Mouse (Mus musculus) neural tube, embryonic 15.5 days (tissue): ENCODE results near the gene Senp3. TPM values are rescaled to one million over a fixed set of nuclear protein-coding genes. Genes with fewer than 3 reads are reported as not detected.

Experiments
- ATAC-seq: fragments of 200-750 bp; cut with Nextera tagmentation; 2 replicates; pipeline ENCODE4 v1.8.0; 2017; ENCODE audit warnings: mild to moderate bottlenecking, moderate TSS enrichment, moderate library complexity; ENCODE audit not compliant: low FRiP score
- H3K27ac ChIP-seq: fragments of 300-500 bp; sonication (generic); replicated peaks from 2 replicates; pipeline ENCODE4 v1.5.1; 2015; ENCODE audit warnings: mild to moderate bottlenecking, inconsistent platforms
- H3K27me3 ChIP-seq: fragments of 300-500 bp; sonication (generic); replicated peaks from 2 replicates; pipeline ENCODE4 v1.6.1; 2015; ENCODE audit warnings: inconsistent platforms
- H3K36me3 ChIP-seq: fragments of 300-500 bp; sonication (generic); 2 replicates; pipeline ENCODE4 v1.6.1; 2015; ENCODE audit warnings: inconsistent platforms
- H3K4me1 ChIP-seq: fragments of 300-500 bp; sonication (generic); 2 replicates; pipeline ENCODE4 v1.6.1; 2015; ENCODE audit warnings: inconsistent platforms
- H3K4me2 ChIP-seq: fragments of 300-500 bp; sonication (generic); 2 replicates; pipeline ENCODE4 v1.6.1; 2015; ENCODE audit warnings: inconsistent platforms, mild to moderate bottlenecking, moderate library complexity
- H3K4me3 ChIP-seq: fragments of 300-500 bp; sonication (generic); replicated peaks from 2 replicates; pipeline ENCODE4 v1.5.1; 2015; ENCODE audit warnings: mild to moderate bottlenecking, inconsistent platforms
- H3K9ac ChIP-seq: fragments of 300-500 bp; sonication (generic); replicated peaks from 2 replicates; pipeline ENCODE4 v1.6.1; 2015; ENCODE audit warnings: mild to moderate bottlenecking, inconsistent platforms
- H3K9me3 ChIP-seq: fragments of 300-500 bp; sonication (generic); replicated peaks from 2 replicates; pipeline ENCODE4 v1.6.1; 2016; ENCODE audit warnings: inconsistent platforms
- WGBS: fragments of 180-500 bp; shearing (Covaris S2); methylation state at CpG from one replicate; pipeline ENCODE4 v1.1.7; 2015; ENCODE audit warnings: mixed read lengths; 5-methylcytosine and 5-hydroxymethylcytosine counted together
- polyA plus RNA-seq: library from polyadenylated mRNA; unstranded; fragments of >200 nt; fragmentation: Nextera tagmentation; extraction: Ambion mirVana; gene quantifications from 2 replicates; pipeline ENCODE4 v1.2.1, GENCODE M21; 2015

Gene Senp3
- polyA plus RNA-seq, 1 experiment from 2014 or later = 109 TPM

DNA sequence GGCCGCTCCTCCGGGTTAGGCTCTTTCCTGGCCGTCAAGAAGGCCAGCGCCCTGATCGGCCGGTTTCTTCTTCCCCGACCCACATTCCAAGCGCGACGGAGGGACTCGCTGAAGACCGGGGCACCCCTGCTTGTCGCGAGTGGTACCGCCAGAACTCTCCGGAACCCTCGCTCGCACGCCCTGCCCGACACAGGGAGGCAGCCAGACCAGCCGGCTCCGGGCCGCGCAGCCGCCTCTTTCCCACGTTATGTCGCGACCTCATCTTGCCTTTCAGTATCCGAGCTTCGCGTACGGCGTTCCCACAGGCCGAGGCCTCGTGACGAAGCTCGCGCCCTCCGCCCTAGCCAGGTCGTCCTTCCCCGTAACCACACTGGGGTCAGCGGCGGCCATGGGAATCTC, 10.2 kb downstream of the Senp3 start:
- H3K36me3 ChIP-seq = peaks cover 62% of the 10 kb centered on the region
- peak overlapping the region; percentile 97 for H3K27ac ChIP-seq
- 0% methylated on average over 42 of the region's 43 CpGs for WGBS
- no peaks in the 10 kb centered on the region for H3K9me3 ChIP-seq
- peak overlapping the region; percentile 99 for H3K4me3 ChIP-seq
- H3K27me3 ChIP-seq = no peaks in the 10 kb centered on the region
- peak; percentile 26; the same call in 1 of the 2 replicates for ATAC-seq
- H3K9ac ChIP-seq = peak overlapping the region; percentile 100
- peaks cover 34% of the 10 kb centered on the region for H3K4me1 ChIP-seq
- H3K4me2 ChIP-seq = peak overlapping the region; percentile 95

DNA sequence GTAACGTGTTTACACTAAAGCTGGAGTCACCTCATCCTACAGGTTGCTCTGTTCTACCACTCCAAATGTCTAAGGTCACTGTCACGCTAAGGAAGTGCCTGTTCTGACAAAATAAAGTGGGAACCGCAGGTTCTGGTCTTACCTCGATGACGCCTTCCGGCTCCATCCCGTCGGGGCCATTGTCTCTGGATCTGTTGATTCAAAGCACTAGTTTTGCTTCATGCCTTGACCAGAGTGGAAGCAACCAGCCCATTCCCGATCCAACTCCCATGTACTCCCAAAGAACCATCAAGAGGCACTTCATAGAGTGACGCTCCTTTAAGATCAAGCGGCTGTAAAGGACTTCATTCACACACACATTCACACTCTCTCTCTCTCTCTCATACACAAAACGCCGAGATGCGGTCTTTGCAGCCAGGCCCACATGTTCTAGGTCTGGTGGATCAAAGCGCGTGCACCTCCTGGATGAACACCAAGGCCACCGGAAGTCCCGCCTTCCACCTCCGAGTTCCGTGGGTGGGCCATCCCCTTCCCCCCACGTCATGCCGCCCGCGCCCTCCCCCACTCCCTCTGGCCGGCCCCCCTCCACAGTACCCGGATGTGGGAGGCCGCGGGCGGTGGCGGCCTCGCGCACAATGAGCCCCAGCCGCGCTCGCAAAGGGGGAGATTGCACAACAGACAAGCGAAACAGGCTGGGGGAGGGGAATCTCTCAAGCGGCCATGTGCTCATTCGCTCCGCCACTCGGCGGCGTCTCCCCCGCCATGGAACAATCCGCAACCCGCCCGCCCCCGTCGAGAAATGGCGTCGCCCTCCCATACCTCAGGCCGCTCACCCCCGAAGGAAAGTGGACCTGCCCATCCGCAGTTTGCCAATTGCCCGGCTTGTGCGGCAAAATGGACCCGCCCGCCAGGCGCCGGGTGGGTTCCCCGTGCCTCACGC, 10.8 kb downstream of the Senp3 start:
- Histone ChIP-seq H3K27ac (peak overlapping the region; percentile 97), H3K4me3 (peak overlapping the region; percentile 99), H3K27me3 (no peaks in the 10 kb centered on the region), H3K4me1 (peaks cover 34% of the 10 kb centered on the region), H3K9ac (peak overlapping the region; percentile 100), H3K36me3 (peaks cover 62% of the 10 kb centered on the region), H3K9me3 (no peaks in the 10 kb centered on the region), H3K4me2 (peak overlapping the region; percentile 95)
- peak; percentile 78 for ATAC-seq
- WGBS = 1% methylated on average over 51 of the region's 61 CpGs

DNA sequence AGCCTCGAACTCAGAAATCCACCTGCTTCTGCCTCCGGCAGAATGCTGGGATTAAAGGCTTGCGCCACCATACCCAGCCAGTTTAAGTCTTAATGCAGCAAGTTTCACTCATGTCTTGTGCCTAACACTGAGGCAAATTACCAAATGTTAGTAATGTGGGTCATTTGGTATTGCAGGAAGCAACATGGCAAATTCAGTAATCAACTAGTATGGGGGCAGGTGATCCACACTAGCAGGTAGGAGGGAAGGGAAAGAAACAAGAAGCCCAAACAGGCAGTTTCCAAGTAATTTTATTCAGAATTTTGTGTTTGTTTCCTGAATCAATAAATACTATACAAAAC, 15.2 kb downstream of the Senp3 start:
- H3K9me3 ChIP-seq = no peaks in the 10 kb centered on the region
- H3K4me1 ChIP-seq = peaks cover 38% of the 10 kb centered on the region
- ATAC-seq = no peak
- WGBS = 91% methylated on average over 3 of the region's 3 CpGs
- H3K27ac ChIP-seq = no peak overlapping the region
- no peak overlapping the region for H3K9ac ChIP-seq
- H3K4me3 ChIP-seq = no peak overlapping the region
- no peak overlapping the region for H3K4me2 ChIP-seq
- H3K36me3 ChIP-seq = peaks cover 62% of the 10 kb centered on the region
- H3K27me3 ChIP-seq = no peaks in the 10 kb centered on the region

DNA sequence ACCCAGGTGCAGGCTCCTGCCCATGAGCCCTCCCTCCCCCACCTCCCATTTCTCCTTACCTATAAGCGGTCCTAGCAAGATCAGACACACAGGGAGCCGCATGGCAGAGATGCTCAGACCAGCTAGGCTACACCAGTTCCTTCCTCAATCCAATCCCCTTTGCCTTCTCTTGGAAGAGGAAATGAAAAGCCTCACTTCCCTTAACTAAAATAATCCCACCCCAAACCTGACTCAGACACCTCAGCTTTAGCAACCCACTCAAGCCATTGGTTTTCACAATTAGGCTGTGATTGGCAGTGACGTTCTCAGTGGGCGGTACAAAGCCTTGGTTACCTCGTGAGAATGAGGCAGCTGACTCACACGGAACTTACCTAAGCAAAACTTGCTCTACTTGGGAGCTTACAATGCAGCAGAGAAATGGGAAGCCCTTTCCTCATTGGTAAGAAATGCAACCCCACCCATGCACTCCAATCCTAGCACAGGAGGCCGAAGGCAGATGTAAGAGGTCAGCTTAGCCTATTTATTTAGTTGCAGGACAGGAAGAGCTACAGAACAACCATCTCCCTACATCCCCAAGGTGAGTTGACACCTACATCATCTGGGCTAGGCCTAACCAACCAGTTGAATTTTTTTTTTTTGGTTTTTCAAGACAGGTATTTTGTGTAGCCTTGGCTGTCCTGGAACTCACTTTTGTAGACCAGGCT, 15.8 kb downstream of the Senp3 start, which contains the start of gene Cd68:
Gene Cd68, minus strand, starts transcription at position 193 of the 704 bp plus-strand sequence.
- no peak within 1 kb of the TSS for H3K4me2 ChIP-seq
- H3K27me3 ChIP-seq = no peaks in the 10 kb centered on the region
- WGBS = 39% methylated on average over 7 of the region's 7 CpGs
- peaks cover 62% of the 10 kb centered on the region for H3K36me3 ChIP-seq
- ATAC-seq = no peak
- no peak within 1 kb of the TSS for H3K27ac ChIP-seq
- H3K4me1 ChIP-seq = peaks cover 43% of the 10 kb centered on the region
- no peaks in the 10 kb centered on the region for H3K9me3 ChIP-seq
- no peak within 1 kb of the TSS for H3K4me3 ChIP-seq
- H3K9ac ChIP-seq = no peak within 1 kb of the TSS

DNA sequence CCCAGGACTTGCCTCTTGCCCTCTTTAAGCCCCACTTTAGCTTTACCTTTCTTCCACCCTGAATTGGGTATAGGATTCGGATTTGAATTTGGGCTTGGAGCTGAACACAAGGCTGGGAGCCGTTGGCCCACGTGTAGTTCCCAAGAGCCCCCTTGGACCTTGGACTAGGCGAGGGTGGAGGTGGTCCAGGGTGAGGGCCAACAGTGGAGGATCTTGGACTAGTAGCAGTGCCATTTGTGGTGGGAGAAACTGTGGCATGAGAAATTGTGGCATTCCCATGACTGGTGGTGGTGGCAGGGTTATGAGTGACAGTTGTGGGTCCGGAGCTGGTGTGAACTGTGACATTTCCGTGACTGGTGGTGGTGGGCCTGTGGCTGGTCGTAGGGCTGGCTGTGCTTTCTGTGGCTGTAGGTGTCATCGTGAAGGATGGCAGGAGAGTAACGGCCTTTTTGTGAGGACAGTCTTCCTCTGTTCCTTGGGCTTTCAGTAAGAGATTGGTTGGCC, 16.4 kb downstream of the Senp3 start:
- peaks cover 44% of the 10 kb centered on the region for H3K4me1 ChIP-seq
- H3K27me3 ChIP-seq = no peaks in the 10 kb centered on the region
- WGBS = 78% methylated on average over 9 of the region's 9 CpGs
- H3K9ac ChIP-seq = no peak overlapping the region
- H3K36me3 ChIP-seq = peaks cover 62% of the 10 kb centered on the region
- no peak for ATAC-seq
- H3K4me3 ChIP-seq = no peak overlapping the region
- H3K4me2 ChIP-seq = no peak overlapping the region
- H3K9me3 ChIP-seq = no peaks in the 10 kb centered on the region
- H3K27ac ChIP-seq = no peak overlapping the region

DNA sequence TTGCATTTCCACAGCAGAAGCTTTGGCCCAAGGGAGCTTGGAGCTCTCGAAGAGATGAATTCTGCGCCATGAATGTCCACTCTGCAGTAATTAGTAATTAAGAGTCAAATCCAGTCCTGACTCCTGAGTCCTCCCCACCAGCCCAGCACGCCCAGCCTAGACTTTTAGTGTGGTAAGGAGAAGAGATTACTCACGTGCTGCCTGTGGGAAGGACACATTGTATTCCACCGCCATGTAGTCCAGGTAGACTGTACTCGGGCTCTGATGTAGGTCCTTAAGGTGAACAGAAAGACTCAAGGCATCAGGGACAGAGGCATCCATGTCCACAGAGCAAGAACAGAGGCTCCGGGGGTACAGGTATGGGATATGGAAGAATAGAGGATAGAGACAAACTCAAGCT, 17.0 kb downstream of the Senp3 start:
- no peak for ATAC-seq
- no peaks in the 10 kb centered on the region for H3K9me3 ChIP-seq
- H3K27ac ChIP-seq = no peak overlapping the region
- peaks cover 41% of the 10 kb centered on the region for H3K4me1 ChIP-seq
- H3K36me3 ChIP-seq = peaks cover 61% of the 10 kb centered on the region
- no peak overlapping the region for H3K4me3 ChIP-seq
- H3K4me2 ChIP-seq = no peak overlapping the region
- 94% methylated on average over 7 of the region's 7 CpGs for WGBS
- H3K9ac ChIP-seq = no peak overlapping the region
- H3K27me3 ChIP-seq = no peaks in the 10 kb centered on the region

DNA sequence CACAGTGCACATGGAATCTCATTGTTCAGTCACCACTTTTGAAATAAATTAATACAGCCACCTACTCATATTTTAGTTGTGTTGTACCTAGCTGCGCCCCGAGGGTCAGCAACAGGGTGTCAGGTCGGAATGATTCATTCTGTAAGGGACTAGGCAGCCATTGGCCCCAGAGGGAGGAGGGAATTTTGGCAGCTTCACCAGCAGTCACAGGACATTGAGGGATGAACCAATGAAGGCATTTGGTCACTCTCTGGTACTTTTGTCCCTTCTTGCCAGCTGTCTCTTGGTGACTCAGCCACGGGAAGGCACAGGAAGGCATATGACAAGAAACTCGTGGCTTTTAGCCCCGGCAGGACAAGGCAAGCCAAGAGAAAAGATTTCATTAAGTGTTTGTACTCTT, 18.1 kb downstream of the Senp3 start:
- H3K36me3 ChIP-seq = peaks cover 58% of the 10 kb centered on the region
- 83% methylated on average over 6 of the region's 6 CpGs for WGBS
- H3K9me3 ChIP-seq = no peaks in the 10 kb centered on the region
- H3K27me3 ChIP-seq = no peaks in the 10 kb centered on the region
- peak overlapping the region; percentile 97; the same call in 1 of the 2 replicates for H3K27ac ChIP-seq
- H3K4me2 ChIP-seq = no peak overlapping the region
- no peak for ATAC-seq
- H3K9ac ChIP-seq = no peak overlapping the region
- H3K4me1 ChIP-seq = peaks cover 31% of the 10 kb centered on the region
- no peak overlapping the region for H3K4me3 ChIP-seq

DNA sequence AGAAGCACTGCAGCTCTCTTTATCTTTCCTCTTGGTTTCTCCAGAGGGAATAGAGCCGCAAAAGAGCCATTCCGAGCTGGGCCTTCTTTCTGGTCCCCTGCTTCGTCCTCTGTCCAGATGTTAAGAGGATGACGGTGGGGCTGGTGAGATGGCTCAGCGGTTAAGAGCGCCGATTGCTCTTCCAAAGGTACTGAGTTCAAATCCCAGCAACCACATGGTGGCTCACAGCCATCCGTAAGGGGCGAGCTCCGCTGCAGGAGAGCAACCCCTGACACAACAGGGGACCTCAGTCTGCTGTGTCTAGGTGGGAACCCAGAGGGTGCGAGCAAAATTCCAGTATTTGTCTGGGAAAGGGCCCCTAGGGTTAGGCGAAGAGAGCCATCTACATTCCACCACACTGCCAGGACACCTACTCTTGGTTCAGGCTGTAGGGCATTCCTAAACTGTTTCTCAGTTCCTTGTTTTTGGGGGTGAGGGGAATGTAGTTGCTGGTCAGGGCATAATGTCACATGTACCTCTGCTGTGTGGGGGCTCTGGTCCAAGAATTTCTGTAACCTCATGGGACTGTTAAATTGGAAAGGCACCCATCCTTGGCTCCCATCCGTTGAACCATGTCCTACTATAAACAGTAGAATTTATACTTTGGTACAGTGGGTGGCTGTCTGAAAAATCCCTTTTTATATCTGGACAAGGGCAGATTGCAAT, 18.8 kb downstream of the Senp3 start:
- ATAC-seq = peak; percentile 22
- Histone ChIP-seq H3K27ac (peak overlapping the region; percentile 97), H3K9me3 (no peaks in the 10 kb centered on the region), H3K27me3 (no peaks in the 10 kb centered on the region), H3K4me3 (peak overlapping the region; percentile 66), H3K4me1 (peaks cover 28% of the 10 kb centered on the region), H3K36me3 (peaks cover 58% of the 10 kb centered on the region), H3K4me2 (peak overlapping the region; percentile 65), H3K9ac (peak overlapping the region; percentile 61)
- 68% methylated on average over 13 of the region's 13 CpGs for WGBS

DNA sequence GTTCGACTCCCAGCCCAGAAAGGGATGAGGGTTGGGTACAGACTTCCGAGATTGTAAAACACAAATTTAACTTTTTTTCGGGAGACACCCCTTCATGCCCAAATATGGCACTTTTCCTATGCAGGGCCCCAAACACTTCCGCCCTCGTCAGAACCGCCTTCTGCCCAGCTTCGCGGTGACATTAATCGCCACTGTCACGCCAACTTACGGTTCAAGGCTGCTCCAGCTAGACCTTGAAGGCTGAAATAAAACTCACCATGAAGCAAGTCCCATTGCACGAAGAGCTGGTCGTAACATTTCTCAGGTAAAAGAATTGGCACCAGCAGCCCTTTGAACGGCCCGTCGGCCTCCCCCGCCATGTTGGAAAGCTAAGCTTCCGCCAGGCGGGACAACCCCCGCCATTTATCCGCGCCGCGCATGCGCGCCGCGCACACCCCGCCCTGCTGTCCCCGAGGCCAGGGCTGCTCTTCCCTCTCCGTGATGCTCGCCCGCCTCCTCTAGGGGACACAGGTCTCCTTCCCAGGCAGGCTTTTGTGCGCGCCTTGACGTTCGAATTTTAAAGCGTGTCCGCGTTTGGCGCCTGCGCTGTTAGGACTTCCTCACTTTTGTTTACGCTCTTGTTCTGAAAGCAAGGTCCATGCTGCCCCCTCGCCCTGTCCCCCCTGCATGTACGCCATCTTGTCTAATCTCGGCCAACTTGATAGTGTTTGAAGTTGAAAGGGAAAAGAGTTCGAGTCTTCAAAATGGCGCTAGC, 19.5 kb downstream of the Senp3 start, which contains the start of gene Mpdu1:
Gene Mpdu1, minus strand, starts transcription at position 430 of the 754 bp plus-strand sequence.
- H3K36me3 ChIP-seq = peaks cover 58% of the 10 kb centered on the region
- WGBS = under 1% methylated on average over 48 of the region's 48 CpGs

DNA sequence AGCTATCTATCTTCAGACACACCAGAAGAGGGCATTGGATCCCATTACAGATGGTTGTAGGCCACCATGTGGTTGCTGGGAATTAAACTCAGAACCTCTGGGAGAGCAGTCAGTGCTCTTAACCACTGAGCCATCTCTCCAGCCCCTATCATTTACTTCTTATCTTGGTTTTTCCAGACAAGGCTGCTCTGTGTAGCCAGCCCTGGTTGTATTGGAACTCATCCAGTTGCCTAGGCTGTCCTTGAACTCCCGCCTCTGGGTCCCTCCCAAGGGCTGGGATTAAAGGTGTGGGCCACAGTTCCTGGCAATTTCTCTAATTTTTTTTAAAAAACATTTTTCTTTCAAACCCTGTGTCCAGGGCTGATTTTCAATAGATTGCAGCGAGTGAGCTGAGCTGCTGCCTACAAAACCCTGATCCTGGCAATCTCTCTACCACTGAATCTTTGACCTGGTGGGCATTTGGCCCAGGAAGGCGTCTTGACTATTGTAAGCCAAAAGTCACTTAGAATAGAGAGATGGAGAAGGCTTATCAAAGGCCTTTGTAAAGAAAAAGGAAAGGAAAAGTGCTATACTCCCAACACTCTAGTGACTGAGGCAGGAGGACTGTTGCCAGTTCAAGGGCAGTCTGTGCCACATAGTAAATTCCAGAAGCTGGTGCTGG, 20.5 kb downstream of the Senp3 start:
- 76% methylated on average over 3 of the region's 3 CpGs for WGBS
- H3K4me3 ChIP-seq = peak overlapping the region; percentile 66
- H3K9me3 ChIP-seq = no peaks in the 10 kb centered on the region
- H3K4me2 ChIP-seq = peak overlapping the region; percentile 65
- H3K36me3 ChIP-seq = peaks cover 59% of the 10 kb centered on the region
- H3K27ac ChIP-seq = peak overlapping the region; percentile 97; the same call in 1 of the 2 replicates
- peaks cover 35% of the 10 kb centered on the region for H3K4me1 ChIP-seq
- no peaks in the 10 kb centered on the region for H3K27me3 ChIP-seq
- ATAC-seq = no peak
- peak overlapping the region; percentile 61 for H3K9ac ChIP-seq

More for the DNA sequence above, 19.5 kb downstream of the Senp3 start, which contains the start of gene Mpdu1:
- Histone ChIP-seq H3K4me1 (peaks cover 28% of the 10 kb centered on the region), H3K9ac (peak within 1 kb of the TSS; percentile 61), H3K27ac (peak within 1 kb of the TSS; percentile 97), H3K9me3 (no peaks in the 10 kb centered on the region), H3K27me3 (no peaks in the 10 kb centered on the region), H3K4me3 (peak within 1 kb of the TSS; percentile 66), H3K4me2 (peak within 1 kb of the TSS; percentile 65)
- peak; percentile 95 for ATAC-seq
